Mouse (Mus musculus) small intestine, adult 2 months (tissue): ENCODE results near the gene Zfp579. TPM values are rescaled to one million over a fixed set of nuclear protein-coding genes. Genes with fewer than 3 reads are reported as not detected.
"Not testable (repeated sequence)": the region's sequence is repeated elsewhere in the genome, so short reads cannot be mapped to it uniquely, and the experiment has no call there.

ENCODE experiments used
- H3K27ac ChIP-seq: fragments of 200-500 bp; 2 replicates; pipeline ENCODE4 v1.5.1; 2012; ENCODE audit warnings: low read depth, low read length, control low read depth, inconsistent platforms; ENCODE audit not compliant: insufficient read depth
- H3K27me3 ChIP-seq: fragments of 200-500 bp; 2 replicates; pipeline ENCODE4 v1.6.1; 2012; ENCODE audit warnings: mild to moderate bottlenecking, moderate library complexity, low read length, inconsistent platforms; ENCODE audit not compliant: control insufficient read depth, insufficient read depth
- H3K36me3 ChIP-seq: fragments of 200-500 bp; 2 replicates; pipeline ENCODE4 v1.6.1; 2012; ENCODE audit warnings: mild to moderate bottlenecking, low read length, control low read depth, inconsistent platforms; ENCODE audit not compliant: control insufficient read depth, insufficient read depth
- H3K4me1 ChIP-seq: fragments of 200-500 bp; 2 replicates; pipeline ENCODE4 v1.6.1; 2012; ENCODE audit warnings: low read length, inconsistent platforms, mixed read lengths; ENCODE audit not compliant: control insufficient read depth, insufficient read depth, insufficient read length
- H3K4me3 ChIP-seq: fragments of 200-500 bp; 2 replicates; pipeline ENCODE4 v1.5.1; 2012; ENCODE audit warnings: low read depth, mild to moderate bottlenecking, control low read depth, inconsistent platforms, low read length, moderate library complexity
- CTCF ChIP-seq: fragments of 200-500 bp; IDR thresholded peaks from 2 replicates; pipeline ENCODE4 v1.5.1; 2012; ENCODE audit warnings: low read depth, mild to moderate bottlenecking, control low read depth, inconsistent platforms, low read length, moderate library complexity, mixed read lengths; ENCODE audit not compliant: insufficient replicate concordance, insufficient read length; ENCODE audit errors: extremely low read depth
- POLR2A ChIP-seq: fragments of 200-500 bp; IDR thresholded peaks from 2 replicates; pipeline ENCODE4 v1.6.1; 2012; ENCODE audit warnings: low read depth, mild to moderate bottlenecking, control low read depth, inconsistent platforms, low read length, moderate library complexity
- WGBS: fragments of 180-500 bp; shearing (Covaris S2); methylation state at CpG from one replicate; pipeline ENCODE4 v1.1.7; 2018; 5-methylcytosine and 5-hydroxymethylcytosine counted together
- polyA plus RNA-seq: library from polyadenylated mRNA; depleted of rRNA; stranded (reverse); fragments of >200 nt; gene quantifications from 2 replicates; pipeline ENCODE4 v1.2.3, GENCODE M21; 2012

Zfp579 gene
- polyA plus RNA-seq, 1 experiment = 52.4 TPM

DNA sequence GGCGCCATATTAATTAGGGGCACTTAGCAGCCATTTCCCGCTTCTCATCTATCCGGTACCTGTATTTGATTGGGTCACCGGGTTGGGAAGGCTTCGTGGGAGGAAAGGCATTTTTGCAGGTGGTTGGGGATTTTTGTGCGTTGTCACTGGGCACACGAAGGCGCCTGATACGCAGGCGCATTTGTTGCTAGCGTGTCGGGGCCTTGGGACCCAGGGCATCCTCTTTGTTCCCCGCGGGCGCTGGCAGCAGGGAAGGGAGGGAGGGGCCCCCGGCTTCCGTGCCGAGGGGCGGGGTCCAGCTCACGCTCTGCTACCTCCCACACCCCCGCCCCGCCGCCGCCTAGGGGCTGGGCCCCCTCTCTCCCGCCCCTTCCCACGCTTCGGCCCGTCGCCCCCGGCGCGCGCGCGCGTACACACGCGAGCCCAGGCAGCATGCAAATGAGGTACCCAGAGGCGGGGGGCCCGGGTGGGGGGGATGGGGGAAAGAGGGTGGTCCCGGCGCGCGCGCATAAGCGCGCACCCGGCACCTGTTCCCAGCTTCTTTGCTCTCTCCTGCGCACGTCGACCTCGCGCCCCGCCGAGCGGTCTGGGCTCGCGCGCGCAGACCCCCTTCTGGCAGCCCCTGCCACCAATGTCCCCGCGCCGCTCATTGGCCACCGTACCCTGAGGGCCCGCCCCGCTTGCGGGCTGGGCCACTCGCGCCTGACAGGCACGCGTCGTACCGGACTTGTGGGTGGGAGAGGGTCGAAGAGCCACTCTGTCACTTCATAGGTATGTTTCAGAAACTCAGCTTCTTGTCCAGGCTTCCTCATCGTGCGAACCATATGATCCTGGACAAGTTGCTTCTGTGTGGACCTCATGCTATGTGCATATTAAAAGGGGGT, 19.4 kb upstream of the Zfp579 start, which contains the start of gene Gm44973:
Gm44973 (plus strand) TSS at position 379 of the 884 bp plus-strand sequence.
- no peaks in the 10 kb centered on the region for H3K27me3 ChIP-seq
- H3K4me3 ChIP-seq = peak within 1 kb of the TSS; percentile 98
- H3K4me1 ChIP-seq = peaks cover 4% of the 10 kb centered on the region; the same call in 1 of the 2 replicates
- no peak for TF ChIP-seq CTCF
- TF ChIP-seq POLR2A = peak; percentile 30; the same call in 1 of the 2 replicates
- peaks cover 30% of the 10 kb centered on the region for H3K36me3 ChIP-seq
- under 1% methylated on average over 69 of the region's 76 CpGs for WGBS
- H3K27ac ChIP-seq = peak within 1 kb of the TSS; percentile 99

DNA sequence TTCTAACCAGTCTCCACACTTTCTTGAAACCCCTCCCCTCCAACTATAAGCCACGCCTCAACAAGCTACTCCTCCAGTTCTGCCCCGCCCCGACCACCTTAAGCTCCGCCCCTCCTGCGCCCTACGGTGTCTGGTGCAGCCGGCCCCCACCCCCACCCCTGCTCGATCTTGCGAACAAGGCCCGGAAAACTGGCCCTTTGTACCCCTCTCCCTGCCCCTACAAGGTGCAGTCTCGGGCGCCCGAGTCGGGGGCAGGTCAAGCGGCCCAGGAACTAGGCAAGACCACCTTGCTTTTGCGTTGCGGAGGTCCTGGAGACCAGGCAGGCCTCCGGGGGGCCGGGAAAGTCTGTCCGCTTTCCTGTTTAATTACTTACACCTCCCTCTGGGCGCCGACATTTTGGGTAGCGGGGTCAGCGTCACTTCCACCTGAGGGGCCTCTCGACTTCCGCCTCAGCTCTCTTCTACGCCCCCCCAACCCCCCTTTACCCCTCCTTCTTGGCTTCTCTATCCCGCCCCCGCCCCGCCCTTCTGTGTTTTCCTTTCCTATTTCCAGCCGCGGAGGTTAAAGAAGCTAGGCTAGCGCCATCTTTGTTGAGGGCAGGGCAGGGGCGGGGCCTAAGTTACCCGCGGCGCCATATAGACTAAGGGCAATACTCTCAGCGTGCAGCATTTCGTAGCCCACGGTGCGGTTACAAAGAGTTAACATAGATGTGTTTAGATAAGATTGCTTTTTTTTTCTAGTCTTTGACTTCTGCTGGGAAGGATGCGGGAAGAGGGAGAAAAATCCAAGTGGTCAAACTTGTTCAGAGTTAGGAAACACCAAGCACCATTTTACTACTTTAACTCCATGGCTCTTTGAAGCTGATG, 18.5 kb upstream of the Zfp579 start, which contains the start of the genes Zfp524 and Fiz1:
Zfp524 (plus strand) TSS at position 165 of the 867 bp plus-strand sequence.
Fiz1 (minus strand) TSS at position 447 of the 867 bp plus-strand sequence.
- under 1% methylated on average over 42 of the region's 42 CpGs for WGBS
- Histone ChIP-seq H3K4me3 (peak within 1 kb of the TSS; percentile 98), H3K4me1 (peaks cover 3% of the 10 kb centered on the region; the same call in 1 of the 2 replicates), H3K27me3 (no peaks in the 10 kb centered on the region), H3K27ac (peak within 1 kb of the TSS; percentile 99), H3K36me3 (peaks cover 37% of the 10 kb centered on the region)
- no peak for TF ChIP-seq CTCF
- peak; percentile 51; the same call in 1 of the 2 replicates for TF ChIP-seq POLR2A

DNA sequence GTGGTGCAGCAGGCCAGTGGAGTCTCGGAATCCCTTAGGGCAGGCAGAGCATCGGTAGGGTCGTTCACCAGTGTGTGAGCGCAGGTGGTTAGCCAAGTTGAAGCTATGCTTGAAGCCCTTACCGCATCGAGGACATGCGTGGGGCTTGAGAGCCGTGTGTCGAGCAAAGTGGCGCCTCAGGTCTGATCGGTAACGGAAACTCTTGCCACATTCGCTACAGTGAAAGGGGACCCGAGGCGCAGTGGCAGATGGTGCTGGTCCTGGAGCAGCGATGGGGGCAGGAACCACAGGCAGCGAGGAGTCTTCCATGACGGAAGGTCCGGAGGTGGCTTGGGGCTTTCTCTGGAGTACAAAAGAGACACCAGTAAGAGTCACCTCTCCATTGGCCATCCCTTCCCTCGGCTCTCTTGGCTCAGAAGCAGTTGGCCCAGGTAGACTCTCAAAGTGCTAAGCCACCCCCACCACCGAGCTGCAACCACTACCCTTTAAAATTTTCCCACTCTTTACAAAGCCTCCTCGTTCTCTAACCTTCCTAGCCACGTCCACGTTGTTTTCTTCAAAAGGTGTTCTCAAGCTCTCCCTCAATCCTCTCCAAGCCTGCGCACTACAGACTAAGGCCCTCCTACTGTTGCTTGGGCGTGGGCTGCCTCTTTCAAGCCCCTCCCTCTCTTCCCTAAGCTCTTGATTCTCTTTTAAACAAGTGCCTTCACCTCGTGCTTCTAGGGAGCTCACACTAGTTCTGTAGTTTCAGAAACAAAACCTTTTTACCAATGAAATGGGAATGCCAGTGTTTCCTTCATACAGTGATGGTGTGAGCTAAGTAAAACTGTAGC, 16.9 kb upstream of the Zfp579 start:
- peaks cover 2% of the 10 kb centered on the region; the same call in 1 of the 2 replicates for H3K4me1 ChIP-seq
- peaks cover 50% of the 10 kb centered on the region for H3K36me3 ChIP-seq
- no peak overlapping the region for H3K27ac ChIP-seq
- no peak for TF ChIP-seq CTCF
- no peak for TF ChIP-seq POLR2A
- 91% methylated on average over 27 of the region's 27 CpGs for WGBS
- no peaks in the 10 kb centered on the region for H3K27me3 ChIP-seq
- no peak overlapping the region for H3K4me3 ChIP-seq

DNA sequence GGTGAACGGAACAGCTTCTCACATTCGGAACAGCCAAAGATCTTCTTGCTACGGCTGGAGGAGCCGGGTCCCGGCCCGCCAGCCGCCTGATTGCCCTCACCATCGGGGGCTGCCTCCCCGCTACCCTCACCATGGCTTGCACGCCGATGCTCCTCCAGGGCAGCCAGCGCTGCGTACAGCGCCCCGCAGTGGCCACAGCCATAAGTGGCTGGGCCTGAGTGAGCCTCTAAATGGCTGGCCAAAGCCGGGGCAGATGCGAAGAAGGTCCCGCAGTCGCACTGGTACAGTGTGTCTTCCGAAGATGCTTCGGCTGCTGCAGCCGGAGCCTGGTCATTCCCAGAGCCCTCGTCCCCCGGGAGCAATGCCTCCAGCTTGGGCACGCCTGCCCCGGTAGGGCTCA, 12.3 kb upstream of the Zfp579 start:
- peaks cover 52% of the 10 kb centered on the region for H3K36me3 ChIP-seq
- H3K4me3 ChIP-seq = no peak overlapping the region
- TF ChIP-seq CTCF = no peak
- no peak for TF ChIP-seq POLR2A
- WGBS = 96% methylated on average over 26 of the region's 26 CpGs
- H3K4me1 ChIP-seq = no peaks in the 10 kb centered on the region
- no peak overlapping the region for H3K27ac ChIP-seq
- no peaks in the 10 kb centered on the region for H3K27me3 ChIP-seq

DNA sequence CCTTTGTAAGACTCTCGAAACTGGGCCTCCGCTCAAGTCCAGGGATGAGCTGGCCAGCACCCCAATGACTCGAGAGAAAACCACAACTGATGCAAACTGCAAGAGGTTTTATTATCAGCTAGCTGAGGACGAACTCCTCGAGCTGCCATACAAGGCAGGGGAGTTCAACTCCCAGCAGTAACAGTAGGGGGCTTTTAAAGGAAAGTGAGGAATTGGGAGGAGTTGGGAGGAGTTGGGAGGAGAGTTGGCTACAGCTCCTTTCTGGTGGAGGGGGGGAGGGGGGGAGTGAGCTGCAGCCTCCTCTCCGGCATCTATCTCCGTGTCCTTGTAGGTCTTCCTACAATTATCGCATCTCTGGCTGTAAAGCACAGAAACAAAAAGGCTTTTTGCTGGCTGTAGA, 6.9 kb upstream of the Zfp579 start:
- H3K27ac ChIP-seq, H3K4me1 ChIP-seq, H3K4me3 ChIP-seq, H3K36me3 ChIP-seq, H3K27me3 ChIP-seq: not testable (repeated sequence)
- WGBS = 76% methylated on average over 8 of the region's 8 CpGs

DNA sequence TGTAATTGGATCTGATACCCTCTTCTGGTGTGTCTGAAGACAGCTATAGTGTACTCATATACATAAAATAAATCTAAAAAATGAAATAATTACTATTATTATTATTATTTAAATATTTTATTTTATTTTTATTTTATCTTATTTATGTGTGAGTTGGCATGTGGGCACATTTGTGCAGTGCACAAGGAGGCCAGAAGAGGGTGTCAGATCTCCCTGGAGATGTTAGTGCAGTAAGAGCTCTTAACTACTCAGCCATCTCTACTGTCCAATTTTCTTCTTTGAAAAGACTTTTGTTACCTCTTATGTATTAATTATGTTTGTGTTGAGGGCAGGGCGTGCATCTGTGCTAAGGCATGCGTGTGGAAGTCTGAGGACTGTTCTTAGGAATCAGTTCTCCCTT, 3.9 kb upstream of the Zfp579 start:
- Histone ChIP-seq H3K4me1 (peaks cover 9% of the 10 kb centered on the region; the same call in 1 of the 2 replicates), H3K27me3 (no peaks in the 10 kb centered on the region), H3K27ac (no peak overlapping the region), H3K4me3 (no peak overlapping the region), H3K36me3 (no peaks in the 10 kb centered on the region)
- WGBS = 63% methylated on average over 2 of the region's 2 CpGs
- TF ChIP-seq POLR2A (no peak), CTCF (no peak)
